Mouse (Mus musculus): ENCODE measurements at regions not wholly inside any gene's neighbourhood (a gene's known extent, or its start where the extent isn't known, plus 50 kb on each side); places are given as distances from the start of the nearest gene placed in this dataset.
"Not testable (repeated sequence)": the region's sequence is repeated elsewhere in the genome, so short reads cannot be mapped to it uniquely, and the experiment has no call there.

DNA sequence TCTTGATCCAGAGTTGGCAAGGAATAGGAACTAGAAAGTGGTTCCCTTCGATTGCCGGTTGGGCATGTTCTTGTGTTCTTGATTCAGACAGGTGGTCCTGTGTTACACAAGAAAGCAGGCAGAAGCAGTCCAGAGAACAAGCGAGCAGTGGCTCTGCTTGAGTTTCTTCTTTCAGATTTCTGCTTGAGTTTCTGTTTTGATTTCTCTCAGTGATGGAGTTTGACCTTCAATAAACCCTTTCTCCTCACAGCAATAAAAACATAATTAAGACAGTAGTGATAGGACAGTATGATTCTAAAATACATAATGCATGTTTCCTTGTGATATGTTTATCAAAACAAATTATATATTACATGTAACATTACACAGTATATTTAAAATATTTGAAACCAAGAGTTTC is 59.1 kb downstream of the Klf6 start:
- no peaks in the 10 kb centered on the region for H3K4me1 ChIP-seq (ENCODE audit: insufficient read depth)
- TF ChIP-seq CTCF (IDR thresholded peaks at IDR 0.05; ENCODE audit: low read depth) = no peak
- no peaks in the 10 kb centered on the region for H3K9me3 ChIP-seq (ENCODE audit: low read length)
- H3K4me3 ChIP-seq (ENCODE audit: low read depth, low read length) = no peak overlapping the region
- 65% methylated on average over 3 of the region's 3 CpGs for WGBS
- H3K36me3 ChIP-seq (ENCODE audit: insufficient read depth) = no peaks in the 10 kb centered on the region
- no peak overlapping the region for H3K27ac ChIP-seq (ENCODE audit: low read depth, low read length)
- no peak for DNase-seq
- H3K9ac ChIP-seq = no peak overlapping the region
- no peaks in the 10 kb centered on the region for H3K27me3 ChIP-seq (ENCODE audit: insufficient read depth, low read length)
- no peak for ATAC-seq
- no peak overlapping the region for H3K4me2 ChIP-seq (ENCODE audit: low read depth)

DNA sequence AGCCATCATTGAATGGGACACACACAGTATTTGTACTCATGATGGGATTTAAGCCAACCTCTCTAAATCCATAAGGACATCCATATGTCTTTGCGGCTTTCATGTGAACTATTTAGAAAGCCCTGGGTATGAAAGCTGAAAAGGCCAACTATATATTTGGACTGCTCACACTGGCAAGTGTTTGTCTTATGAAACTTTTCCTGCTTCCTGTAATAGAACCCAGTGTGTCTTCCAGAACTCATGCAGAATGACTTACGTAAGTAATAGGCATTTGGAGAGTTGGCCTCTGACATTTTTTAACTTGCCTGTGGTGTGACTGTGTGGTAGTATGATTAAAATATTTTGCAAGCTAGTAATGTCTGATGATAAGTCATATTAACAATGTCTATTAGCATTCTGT is 70.2 kb downstream of the Klf6 start:
- Histone ChIP-seq H3K27ac (ENCODE audit: low read depth, low read length) (no peak overlapping the region), H3K4me2 (ENCODE audit: low read depth) (no peak overlapping the region), H3K9me3 (ENCODE audit: low read length) (no peaks in the 10 kb centered on the region), H3K27me3 (ENCODE audit: insufficient read depth, low read length) (no peaks in the 10 kb centered on the region), H3K4me3 (ENCODE audit: low read depth, low read length) (no peak overlapping the region), H3K36me3 (ENCODE audit: insufficient read depth) (no peaks in the 10 kb centered on the region), H3K4me1 (ENCODE audit: insufficient read depth) (no peaks in the 10 kb centered on the region), H3K9ac (no peak overlapping the region)
- 88% methylated on average over 2 of the region's 2 CpGs for WGBS
- ATAC-seq (peak; percentile 34; the same call in 1 of the 2 replicates), DNase-seq (no peak)
- TF ChIP-seq CTCF (IDR thresholded peaks at IDR 0.05; ENCODE audit: low read depth) = no peak

DNA sequence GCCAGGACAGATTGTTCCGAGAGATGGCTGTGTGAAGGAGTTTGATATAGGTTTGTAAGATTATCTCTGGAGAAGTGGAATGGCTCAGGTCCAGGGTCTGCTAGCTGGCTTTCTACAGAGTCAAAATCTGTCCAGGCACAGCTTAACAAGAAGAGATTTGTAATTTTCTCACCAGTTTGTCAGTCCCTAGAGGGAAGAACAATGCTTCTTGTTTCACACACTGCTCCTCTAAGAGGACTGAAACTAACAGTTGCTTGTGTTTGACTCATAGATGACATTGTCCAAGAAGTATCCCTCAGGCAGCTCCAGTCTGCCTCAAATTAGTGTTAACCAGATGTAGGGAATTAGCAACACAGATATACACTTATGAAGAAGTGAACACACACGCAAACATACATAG is 76.2 kb downstream of the Klf6 start:
- Histone ChIP-seq H3K27ac (ENCODE audit: low read depth, low read length) (no peak overlapping the region), H3K9me3 (ENCODE audit: low read length) (no peaks in the 10 kb centered on the region), H3K27me3 (ENCODE audit: insufficient read depth, low read length) (no peaks in the 10 kb centered on the region), H3K4me2 (ENCODE audit: low read depth) (no peak overlapping the region), H3K36me3 (ENCODE audit: insufficient read depth) (no peaks in the 10 kb centered on the region), H3K4me1 (ENCODE audit: insufficient read depth) (no peaks in the 10 kb centered on the region), H3K4me3 (ENCODE audit: low read depth, low read length) (no peak overlapping the region), H3K9ac (no peak overlapping the region)
- ATAC-seq (no peak), DNase-seq (no peak)
- no peak for TF ChIP-seq CTCF (IDR thresholded peaks at IDR 0.05; ENCODE audit: low read depth)
- 86% methylated on average over 2 of the region's 2 CpGs for WGBS

DNA sequence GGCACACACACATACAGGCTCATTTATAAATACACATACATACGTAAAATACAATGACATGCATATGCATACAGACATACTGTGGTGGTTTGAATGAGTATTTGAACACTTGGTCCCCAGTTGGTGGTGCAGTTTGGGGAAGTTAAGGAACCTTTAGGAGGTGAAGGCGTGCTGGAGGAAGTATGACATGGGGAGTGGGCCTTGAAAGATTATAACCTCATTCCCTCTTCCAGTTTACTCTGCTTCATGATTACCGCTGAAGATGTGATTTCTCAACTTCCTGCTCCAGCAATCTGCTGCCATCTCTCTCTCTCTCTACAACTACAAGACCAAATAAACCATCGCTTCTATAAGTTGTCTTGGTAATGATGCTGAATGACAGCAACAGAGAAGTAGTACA is 76.7 kb downstream of the Klf6 start:
- DNase-seq (no peak), ATAC-seq (no peak)
- no peak overlapping the region for H3K9ac ChIP-seq
- H3K4me3 ChIP-seq (ENCODE audit: low read depth, low read length) = no peak overlapping the region
- no peaks in the 10 kb centered on the region for H3K9me3 ChIP-seq (ENCODE audit: low read length)
- WGBS = 91% methylated on average over 4 of the region's 4 CpGs
- H3K4me2 ChIP-seq (ENCODE audit: low read depth) = no peak overlapping the region
- no peak overlapping the region for H3K27ac ChIP-seq (ENCODE audit: low read depth, low read length)
- no peak for TF ChIP-seq CTCF (IDR thresholded peaks at IDR 0.05; ENCODE audit: low read depth)
- no peaks in the 10 kb centered on the region for H3K4me1 ChIP-seq (ENCODE audit: insufficient read depth)
- no peaks in the 10 kb centered on the region for H3K36me3 ChIP-seq (ENCODE audit: insufficient read depth)
- H3K27me3 ChIP-seq (ENCODE audit: insufficient read depth, low read length) = no peaks in the 10 kb centered on the region

DNA sequence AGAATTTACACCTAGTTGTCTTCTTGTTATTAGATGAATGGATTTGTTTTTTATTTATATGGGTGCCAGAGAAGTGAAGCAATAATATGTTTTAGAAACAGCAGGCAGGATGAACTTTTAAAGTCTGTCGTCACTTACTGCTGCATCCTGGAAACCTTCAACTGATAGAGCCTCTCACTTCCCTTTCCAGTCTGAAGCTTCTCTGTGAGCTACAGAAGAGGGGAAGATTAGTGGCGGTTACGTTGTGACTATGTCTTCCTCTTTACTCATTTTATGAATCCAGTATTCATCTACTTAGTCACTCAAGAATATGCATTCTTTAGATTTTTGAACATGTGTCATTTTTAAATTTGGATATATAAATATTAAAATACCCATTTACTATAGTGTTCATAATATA is 78.1 kb downstream of the Klf6 start:
- Histone ChIP-seq H3K4me3 (ENCODE audit: low read depth, low read length) (no peak overlapping the region), H3K36me3 (ENCODE audit: insufficient read depth) (no peaks in the 10 kb centered on the region), H3K27ac (ENCODE audit: low read depth, low read length) (no peak overlapping the region), H3K4me2 (ENCODE audit: low read depth) (no peak overlapping the region), H3K9ac (no peak overlapping the region), H3K9me3 (ENCODE audit: low read length) (no peaks in the 10 kb centered on the region), H3K27me3 (ENCODE audit: insufficient read depth, low read length) (no peaks in the 10 kb centered on the region), H3K4me1 (ENCODE audit: insufficient read depth) (no peaks in the 10 kb centered on the region)
- no peak for DNase-seq
- no peak for TF ChIP-seq CTCF (IDR thresholded peaks at IDR 0.05; ENCODE audit: low read depth)
- WGBS = 84% methylated on average over 3 of the region's 3 CpGs
- ATAC-seq = no peak

GRCm38 (mm10) chr13:5952863-5953262 is 91.6 kb downstream of the Klf6 start:
- WGBS = 63% methylated on average over 2 of the region's 2 CpGs
- no peak for TF ChIP-seq CTCF (IDR thresholded peaks at IDR 0.05; ENCODE audit: low read depth)
- no peaks in the 10 kb centered on the region for H3K36me3 ChIP-seq (ENCODE audit: insufficient read depth)
- H3K9ac ChIP-seq = no peak overlapping the region
- peak; percentile 51; the same call in 1 of the 2 replicates for ATAC-seq
- no peak overlapping the region for H3K4me3 ChIP-seq (ENCODE audit: low read depth, low read length)
- DNase-seq = no peak
- no peaks in the 10 kb centered on the region for H3K27me3 ChIP-seq (ENCODE audit: insufficient read depth, low read length)
- H3K4me1 ChIP-seq (ENCODE audit: insufficient read depth) = no peaks in the 10 kb centered on the region
- no peak overlapping the region for H3K4me2 ChIP-seq (ENCODE audit: low read depth)
- no peaks in the 10 kb centered on the region for H3K9me3 ChIP-seq (ENCODE audit: low read length)
- H3K27ac ChIP-seq (ENCODE audit: low read depth, low read length) = no peak overlapping the region

- not testable (repeated sequence) for H3K27ac ChIP-seq (ENCODE audit: low read depth, low read length); H3K27me3 ChIP-seq (ENCODE audit: insufficient read depth, low read length); DNase-seq; H3K4me1 ChIP-seq (ENCODE audit: insufficient read depth); H3K36me3 ChIP-seq (ENCODE audit: insufficient read depth); H3K4me3 ChIP-seq (ENCODE audit: low read depth, low read length); H3K4me2 ChIP-seq (ENCODE audit: low read depth); H3K9ac ChIP-seq; ATAC-seq; H3K9me3 ChIP-seq (ENCODE audit: low read length)
Observed at GRCm38 (mm10) chr13:5955121-5955520, 93.8 kb downstream of the Klf6 start.

DNA sequence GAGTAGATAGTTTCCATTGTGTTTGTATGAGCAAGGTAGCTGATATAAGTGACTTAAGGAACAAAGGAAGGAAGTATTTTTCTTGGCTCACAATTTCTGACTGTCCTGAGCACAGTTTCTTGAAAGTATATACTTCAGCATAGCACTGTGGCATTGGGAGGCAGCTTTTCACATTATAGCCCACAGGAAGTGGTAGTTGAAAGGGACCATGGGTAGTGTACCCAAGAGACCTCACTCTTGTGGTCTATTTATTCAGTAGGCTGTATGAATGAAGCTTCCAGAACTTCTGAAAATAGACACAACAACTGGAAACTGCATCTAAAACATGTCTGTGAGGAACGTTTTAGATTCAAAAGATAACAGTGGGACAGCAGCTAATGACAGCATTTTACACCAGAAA is 94.9 kb downstream of the Klf6 start:
- H3K4me2 ChIP-seq (ENCODE audit: low read depth) = no peak overlapping the region
- no peaks in the 10 kb centered on the region for H3K27me3 ChIP-seq (ENCODE audit: insufficient read depth, low read length)
- WGBS = 40% methylated on average over 1 of the region's 1 CpGs
- no peaks in the 10 kb centered on the region for H3K4me1 ChIP-seq (ENCODE audit: insufficient read depth)
- H3K36me3 ChIP-seq (ENCODE audit: insufficient read depth) = no peaks in the 10 kb centered on the region
- H3K4me3 ChIP-seq (ENCODE audit: low read depth, low read length) = no peak overlapping the region
- ATAC-seq (no peak), DNase-seq (no peak)
- H3K27ac ChIP-seq (ENCODE audit: low read depth, low read length) = no peak overlapping the region
- TF ChIP-seq CTCF (IDR thresholded peaks at IDR 0.05; ENCODE audit: low read depth) = no peak
- no peaks in the 10 kb centered on the region for H3K9me3 ChIP-seq (ENCODE audit: low read length)
- H3K9ac ChIP-seq = no peak overlapping the region
